Mouse (Mus musculus) induced T-regulatory cell, adult 2 months (primary cell): ENCODE measurements around the gene Traf3ip1.
"Not testable (repeated sequence)": the region's sequence is repeated elsewhere in the genome, so short reads cannot be mapped to it uniquely, and the experiment has no call there.

Experiments
- DNase-seq: peaks from one replicate; pipeline ENCODE4 v3.0.0-alpha.2; 2012; ENCODE audit warnings: low read depth

The Traf3ip1 gene

GRCm38 (mm10) chr1:91466186-91466585 is 28.3 kb upstream of the Traf3ip1 start:
- DNase-seq = no peak

GRCm38 (mm10) chr1:91469888-91470419 is 24.5 kb upstream of the Traf3ip1 start:
- DNase-seq = no peak

GRCm38 (mm10) chr1:91478145-91478544 is 16.3 kb upstream of the Traf3ip1 start:
- not testable (repeated sequence) for DNase-seq

- no peak for DNase-seq
These were observed 15.5 kb upstream of the Traf3ip1 start for GRCm38 (mm10) chr1:91478958-91479357.

- no peak for DNase-seq
These were observed 11.7 kb upstream of the Traf3ip1 start for GRCm38 (mm10) chr1:91482616-91483211.

DNA sequence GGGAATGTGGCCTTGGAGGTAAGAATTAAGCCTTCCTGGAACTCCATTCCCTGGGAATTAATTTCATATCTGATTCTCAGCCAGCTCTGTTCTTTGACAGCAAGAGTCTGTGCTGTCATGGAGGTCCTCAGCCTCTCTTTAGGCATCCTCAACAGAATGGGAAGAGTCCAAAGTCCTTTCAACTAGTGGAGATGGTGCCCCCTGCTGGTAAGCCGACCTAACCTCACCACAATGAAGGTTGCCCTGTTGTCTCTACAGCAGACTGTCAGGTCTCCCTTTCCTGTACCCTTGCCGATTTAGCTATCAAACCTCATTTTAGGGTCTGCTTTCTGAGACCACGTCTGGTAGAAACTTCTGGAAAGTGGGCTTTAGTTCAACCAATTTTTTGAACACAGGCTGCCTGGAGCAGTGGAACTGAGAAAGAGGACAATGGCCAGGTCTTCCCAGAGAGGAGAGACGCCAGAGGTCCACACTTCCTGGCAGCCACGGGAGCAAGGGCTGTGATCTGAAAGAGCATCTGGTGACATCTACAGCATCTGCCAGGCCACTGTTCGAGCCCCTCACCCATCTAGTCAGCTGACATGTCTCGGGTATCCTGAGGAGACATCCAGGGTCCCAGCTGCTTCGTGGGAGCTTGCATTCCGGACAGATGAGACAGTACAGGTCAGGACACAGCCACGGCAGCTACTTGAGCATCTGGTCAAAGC is 11.0 kb upstream of the Traf3ip1 start:
- DNase-seq = peak; percentile 77

- DNase-seq = no peak
These were observed 10.5 kb upstream of the Traf3ip1 start for GRCm38 (mm10) chr1:91484011-91484346.

- no peak for DNase-seq
These were observed 9.0 kb upstream of the Traf3ip1 start for GRCm38 (mm10) chr1:91485422-91485821.

GRCm38 (mm10) chr1:91486165-91486564 is 8.3 kb upstream of the Traf3ip1 start:
- DNase-seq = no peak

GRCm38 (mm10) chr1:91490322-91490721 is 4.1 kb upstream of the Traf3ip1 start:
- DNase-seq = no peak

DNA sequence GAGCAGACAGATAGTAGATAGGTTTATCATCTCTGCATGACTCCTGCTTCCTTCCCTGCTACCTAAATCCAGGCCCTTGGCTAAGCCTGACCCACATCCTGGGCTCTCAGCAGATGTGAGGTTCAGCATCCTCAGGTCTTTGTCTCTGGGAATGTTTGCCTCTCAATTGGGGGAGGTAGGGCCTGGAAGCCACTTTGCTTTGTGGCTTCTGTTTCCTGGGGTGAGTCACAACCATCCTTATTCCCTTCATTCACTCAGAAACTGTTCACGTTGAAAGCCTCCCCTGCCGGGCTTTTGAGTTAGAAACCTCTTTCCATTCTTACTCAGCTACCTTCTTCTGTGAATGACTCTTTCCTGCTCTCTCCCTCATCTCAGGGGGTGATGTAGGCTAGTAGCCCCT is 1.7 kb upstream of the Traf3ip1 start:
- no peak for DNase-seq

- DNase-seq = no peak
These were observed 509 bp upstream of the Traf3ip1 start for GRCm38 (mm10) chr1:91493938-91494337.

- no peak for DNase-seq
These were observed 874 bp downstream of the Traf3ip1 start for GRCm38 (mm10) chr1:91495321-91495720.

GRCm38 (mm10) chr1:91498579-91498978 is 4.1 kb downstream of the Traf3ip1 start:
- no peak for DNase-seq

DNA sequence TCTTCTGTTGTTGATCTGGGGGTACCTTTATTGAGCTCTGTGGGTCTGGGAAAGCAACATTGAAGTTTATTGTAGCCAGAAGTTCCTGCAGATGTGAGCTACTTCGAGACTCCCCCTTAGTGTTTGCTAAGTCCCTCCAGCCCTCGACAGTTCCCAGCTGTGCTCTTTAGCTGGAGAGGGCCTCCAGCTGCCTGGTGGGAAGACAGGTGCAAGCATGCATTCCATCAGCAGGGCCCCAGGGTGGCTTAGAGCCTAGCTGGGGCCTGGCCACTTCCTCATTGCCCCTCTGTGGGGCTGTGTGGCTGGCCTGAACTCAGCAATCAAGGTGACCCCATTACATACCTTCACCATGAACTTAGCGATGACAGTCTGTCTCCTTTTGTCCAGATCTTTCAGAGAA is 10.2 kb downstream of the Traf3ip1 start:
- no peak for DNase-seq

- DNase-seq = no peak
These were observed 20.5 kb downstream of the Traf3ip1 start for GRCm38 (mm10) chr1:91514916-91515315.

GRCm38 (mm10) chr1:91515642-91516041 is 21.2 kb downstream of the Traf3ip1 start:
- DNase-seq = no peak

- peak; percentile 78 for DNase-seq
These were observed 29.3 kb downstream of the Traf3ip1 start for GRCm38 (mm10) chr1:91523759-91524158.

DNA sequence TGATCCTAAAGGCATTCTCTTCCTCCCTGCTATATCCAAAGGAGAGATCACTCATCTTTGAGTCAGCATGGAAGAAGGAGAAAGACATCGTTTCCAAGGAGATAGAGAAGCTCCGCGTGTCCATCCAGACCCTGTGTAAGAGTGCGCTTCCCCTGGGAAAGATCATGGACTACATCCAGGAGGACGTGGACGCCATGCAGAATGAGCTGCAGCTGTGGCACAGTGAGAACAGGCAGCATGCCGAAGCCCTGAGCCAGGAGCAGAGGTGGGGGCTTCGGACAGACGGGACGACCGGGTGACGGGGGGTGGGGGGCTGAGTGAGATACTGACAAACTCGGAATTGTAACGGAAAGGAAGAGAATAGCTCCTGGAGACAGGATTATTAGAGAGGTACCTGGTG is 31.4 kb downstream of the Traf3ip1 start:
- DNase-seq = no peak

- DNase-seq = no peak
These were observed 35.7 kb downstream of the Traf3ip1 start for GRCm38 (mm10) chr1:91530166-91530565.

- no peak for DNase-seq
These were observed 37.8 kb downstream of the Traf3ip1 start for GRCm38 (mm10) chr1:91532243-91532642.

DNA sequence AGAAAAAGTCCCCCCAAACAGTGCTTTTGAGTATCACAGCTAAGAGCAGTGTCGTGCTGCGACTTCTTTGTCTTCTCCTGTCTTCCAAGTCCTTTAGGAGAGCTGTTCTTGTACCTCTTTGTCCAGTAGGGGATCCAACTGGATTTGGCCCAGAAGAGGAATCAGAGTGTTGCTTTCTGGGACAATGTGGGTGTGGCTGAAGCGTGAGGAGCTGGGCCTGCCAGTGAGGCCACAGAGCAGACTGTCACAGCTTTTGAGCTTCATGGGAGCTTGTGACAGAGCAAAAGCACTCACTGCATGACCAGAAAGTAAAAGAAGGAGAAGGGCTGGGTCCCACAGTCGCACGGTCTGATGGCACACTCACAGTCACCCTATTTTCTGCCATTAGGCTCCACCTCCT is 38.4 kb downstream of the Traf3ip1 start:
- no peak for DNase-seq

DNA sequence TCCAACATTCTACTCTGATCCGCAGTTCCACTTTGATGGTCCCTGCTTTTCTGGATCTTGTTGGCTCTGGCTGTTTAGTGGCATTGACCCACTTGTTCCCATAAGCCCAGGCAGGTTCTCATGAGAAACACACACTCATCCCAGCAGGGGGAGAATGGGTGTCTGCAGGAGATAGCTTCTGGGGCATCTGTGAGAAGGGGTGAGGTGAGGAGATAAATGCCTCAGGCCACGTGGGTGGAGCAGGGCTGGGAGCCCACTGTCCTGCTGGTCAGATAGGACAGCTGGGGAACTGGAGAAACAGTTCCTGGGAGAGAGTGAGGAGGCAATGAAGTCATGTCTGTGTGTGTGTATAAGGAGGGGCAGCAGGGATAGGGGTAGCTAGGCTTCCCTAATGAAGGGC is 39.0 kb downstream of the Traf3ip1 start:
- DNase-seq = no peak
